Mouse (Mus musculus): Measurements from ENCODE around the gene Pik3r2.
"Not testable (repeated sequence)": the region's sequence is repeated elsewhere in the genome, so short reads cannot be mapped to it uniquely, and the experiment has no call there.

Gene Pik3r2

DNA sequence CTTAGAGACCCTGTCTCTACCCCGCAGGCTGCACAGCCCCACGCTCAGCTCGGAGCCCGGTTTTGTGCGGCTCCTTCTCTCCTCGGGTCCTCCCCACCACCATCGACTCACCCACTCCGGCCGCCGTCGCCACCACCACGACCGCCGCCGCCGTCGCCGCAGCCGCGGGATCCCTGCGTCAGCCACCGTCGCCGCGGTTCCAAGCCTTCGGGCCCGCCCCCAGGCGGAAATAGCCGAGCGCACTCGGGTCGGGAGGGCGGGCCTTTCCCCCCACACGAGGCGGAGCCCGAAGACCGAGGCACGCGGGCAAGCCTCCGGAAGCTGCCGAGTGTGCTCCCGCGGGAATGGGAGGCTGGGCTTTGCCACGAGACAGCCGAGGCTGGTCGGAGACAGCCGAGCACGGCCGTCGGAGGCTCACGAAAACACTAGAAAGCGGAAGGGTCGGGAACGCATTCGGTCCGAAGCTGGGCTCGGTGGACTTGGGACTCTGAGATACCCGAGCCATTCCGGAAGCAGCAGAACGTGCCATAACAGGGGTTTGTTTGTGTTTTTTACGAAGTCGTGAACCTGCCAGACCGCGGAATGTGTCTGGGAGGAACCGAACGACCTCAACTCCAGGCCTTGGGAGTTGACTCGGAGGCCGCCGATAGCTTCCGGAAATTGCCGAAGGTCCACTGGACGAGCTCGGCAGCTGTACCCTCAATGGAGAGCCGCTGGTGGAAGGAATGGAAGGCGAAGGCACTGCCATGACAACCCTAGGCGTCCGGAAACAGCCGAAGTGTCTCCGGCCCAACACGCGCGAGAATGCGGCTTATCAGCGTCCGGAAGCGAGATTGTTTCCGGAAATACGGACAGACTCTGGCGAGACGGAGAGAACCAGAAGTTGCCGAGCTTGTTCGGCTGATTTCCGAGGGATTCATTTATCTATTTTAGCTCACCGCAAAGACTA lies at the start of gene Pik3r2:
Gene Pik3r2, minus strand, starts transcription at position 218 of the 949 bp plus-strand sequence.
- peak; percentile 99 for DNase-seq (ENCODE audit: low read depth)

DNA sequence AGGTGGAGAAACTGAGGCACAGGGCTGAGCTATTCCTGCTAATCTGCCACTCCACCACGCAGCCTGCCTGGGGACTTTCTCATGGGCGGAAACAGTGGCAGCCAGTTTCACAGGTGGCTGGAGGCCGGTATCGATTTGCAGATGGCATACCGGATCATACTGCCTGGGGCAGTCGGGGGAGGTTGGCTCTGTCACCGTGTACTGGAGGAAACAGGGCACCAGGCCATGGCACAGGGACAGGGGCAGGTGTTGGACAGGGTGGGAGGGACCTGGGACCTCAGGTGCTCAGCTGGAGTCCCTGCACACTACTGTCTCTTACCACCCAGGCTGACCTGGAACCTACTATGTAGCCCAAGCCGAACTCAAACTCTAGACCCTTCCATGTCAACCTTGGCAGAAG lies 49.3 kb upstream of the Pik3r2 start:
- no peak for DNase-seq (ENCODE audit: low read depth)

DNA sequence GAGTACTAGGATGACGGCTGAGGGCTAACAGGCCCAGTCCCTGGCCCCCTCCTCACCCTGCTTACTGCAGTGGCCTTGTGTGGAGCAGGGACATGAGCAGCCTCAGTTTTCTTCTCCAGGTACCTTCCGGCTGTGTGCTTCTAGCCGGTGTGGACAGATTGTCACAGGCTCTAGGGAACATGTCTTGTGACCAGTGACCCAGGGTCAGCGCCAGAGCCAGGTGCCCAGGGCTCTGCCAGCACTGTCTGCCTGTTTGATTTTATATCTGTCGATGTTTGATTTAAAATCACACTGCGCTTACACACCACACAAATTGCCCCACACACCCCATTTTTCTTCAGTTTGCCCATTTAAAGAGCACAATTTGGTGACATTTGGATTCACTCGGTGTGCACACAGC lies 47.3 kb upstream of the Pik3r2 start:
- DNase-seq (ENCODE audit: low read depth), result no peak

DNA sequence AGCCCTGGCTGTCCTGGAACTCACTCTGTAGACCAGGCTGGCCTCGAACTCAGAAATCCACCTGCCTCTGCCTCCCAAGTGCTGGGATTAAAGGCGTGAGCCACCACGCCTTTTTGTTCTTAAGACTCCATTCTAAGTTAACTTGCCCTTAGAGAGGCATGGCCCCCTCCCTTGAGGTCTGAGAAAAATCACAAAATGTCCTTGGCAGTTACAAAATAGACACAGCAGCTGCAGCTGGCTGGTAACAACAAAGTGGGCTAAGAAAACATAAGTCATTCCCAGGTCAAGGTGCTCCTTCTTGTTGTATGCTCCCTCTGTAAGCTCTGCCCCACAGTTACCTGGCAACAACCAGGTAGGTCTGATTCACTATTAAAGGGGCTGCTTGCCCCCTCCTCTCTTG lies 46.1 kb upstream of the Pik3r2 start:
- DNase-seq (ENCODE audit: low read depth), result not testable (repeated sequence)

DNA sequence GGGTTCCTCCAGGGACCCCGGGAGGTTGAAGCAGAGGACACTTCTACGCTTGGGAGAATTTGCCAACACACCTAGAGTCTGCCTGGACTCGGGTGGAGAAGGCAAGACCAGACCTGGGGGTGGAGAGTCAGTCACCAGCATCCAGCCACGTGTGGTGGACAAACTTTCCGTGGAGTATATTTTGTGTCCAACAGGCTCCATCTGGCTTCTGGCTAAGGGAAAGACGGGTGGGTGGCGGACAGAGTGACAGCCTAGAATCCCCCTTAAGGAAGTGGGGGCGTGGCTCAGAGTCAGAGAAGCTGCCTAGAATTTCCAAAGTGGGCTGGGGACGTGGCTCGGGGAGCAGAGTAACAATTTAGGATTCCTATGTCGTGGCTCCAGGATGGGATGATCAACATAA lies 45.5 kb upstream of the Pik3r2 start:
- DNase-seq (ENCODE audit: low read depth), result no peak

DNA sequence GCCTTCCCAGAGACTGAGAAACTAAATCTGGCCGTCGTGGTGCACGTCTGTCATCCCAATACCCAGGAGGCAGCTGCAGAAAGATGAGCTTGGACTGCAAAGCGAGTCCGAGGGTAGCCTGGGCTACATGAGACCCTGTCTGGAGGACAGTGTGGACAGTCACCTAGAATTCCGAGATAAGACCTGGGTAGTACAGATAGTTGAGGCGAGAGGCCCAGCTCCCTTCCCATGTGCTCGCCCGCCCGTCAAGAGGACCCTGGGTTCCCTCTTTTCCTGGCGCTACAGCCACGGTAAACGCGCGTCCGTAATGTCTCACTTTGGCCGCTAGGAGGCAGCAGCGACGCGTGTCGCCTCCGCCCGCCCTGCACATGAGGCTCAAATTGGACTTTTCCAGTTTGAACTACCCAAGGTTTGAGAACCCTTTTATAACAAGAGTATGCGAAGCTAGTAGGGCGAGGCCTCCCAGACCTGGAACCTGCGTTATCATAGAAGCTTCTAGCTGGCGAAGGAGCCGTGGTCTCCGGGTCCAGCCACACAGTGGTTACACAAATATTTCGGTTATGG lies 45.0 kb upstream of the Pik3r2 start:
- peak; percentile 89 for DNase-seq (ENCODE audit: low read depth)

DNA sequence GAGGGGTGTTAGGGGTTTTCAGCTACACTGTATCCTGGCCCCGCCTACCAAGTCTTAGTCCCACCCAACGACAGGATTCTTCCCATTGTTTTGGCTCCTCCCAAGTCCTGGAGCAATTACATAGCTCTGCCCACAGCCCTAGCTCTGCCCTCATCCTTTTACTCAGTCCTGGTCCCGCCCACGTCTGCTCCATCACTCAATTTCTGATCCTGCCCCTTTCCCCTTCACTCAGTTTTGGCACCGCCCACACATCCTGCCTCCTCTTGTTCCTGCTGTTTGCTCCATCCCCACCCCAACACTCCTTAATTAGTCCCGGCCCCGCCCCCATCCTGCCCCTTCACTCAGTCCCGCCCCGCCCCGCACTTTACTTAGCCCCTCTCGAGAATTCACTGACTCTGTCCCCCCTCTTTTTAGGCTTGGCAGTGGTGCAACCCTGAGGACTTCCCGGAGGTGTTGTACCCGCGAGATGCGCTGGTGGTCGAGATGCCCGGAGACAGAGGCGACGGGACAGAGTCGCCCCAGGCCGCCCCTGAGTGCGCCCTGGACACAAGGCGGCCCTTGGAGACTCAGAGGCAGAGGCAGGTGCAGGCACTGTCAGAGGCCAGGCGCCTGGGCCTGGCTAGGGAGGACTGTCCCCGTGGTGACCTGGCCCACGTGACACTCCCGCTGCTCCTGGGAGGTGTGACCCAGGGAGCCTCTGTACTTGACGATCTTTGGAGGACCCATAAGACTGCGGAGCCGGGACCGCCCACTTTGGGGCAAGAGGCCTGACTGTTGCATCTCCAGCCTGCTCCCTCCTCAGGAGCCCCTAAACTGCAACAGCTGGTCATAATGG lies 43.8 kb upstream of the Pik3r2 start:
- no peak for DNase-seq (ENCODE audit: low read depth)

DNA sequence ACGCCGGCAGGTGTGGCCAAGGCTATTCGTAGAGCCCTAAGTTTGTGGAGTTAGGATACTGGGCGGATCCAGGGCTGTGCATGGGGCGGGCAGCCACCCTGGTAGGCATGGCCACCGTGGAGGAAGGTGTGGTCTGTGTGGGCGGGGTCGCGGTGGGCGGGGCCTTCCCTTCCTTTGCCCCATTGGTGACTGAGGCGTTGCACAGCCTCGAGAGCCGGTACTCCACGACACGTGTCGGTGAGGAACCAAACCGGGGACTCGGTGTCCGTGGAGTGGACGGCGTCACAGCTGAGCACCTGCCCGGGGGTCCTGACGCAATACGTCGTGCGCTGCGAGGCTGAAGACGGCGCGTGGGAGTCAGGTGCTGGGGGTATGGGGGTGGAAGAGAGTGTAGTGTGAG lies 40.2 kb upstream of the Pik3r2 start:
- no peak for DNase-seq (ENCODE audit: low read depth)

DNA sequence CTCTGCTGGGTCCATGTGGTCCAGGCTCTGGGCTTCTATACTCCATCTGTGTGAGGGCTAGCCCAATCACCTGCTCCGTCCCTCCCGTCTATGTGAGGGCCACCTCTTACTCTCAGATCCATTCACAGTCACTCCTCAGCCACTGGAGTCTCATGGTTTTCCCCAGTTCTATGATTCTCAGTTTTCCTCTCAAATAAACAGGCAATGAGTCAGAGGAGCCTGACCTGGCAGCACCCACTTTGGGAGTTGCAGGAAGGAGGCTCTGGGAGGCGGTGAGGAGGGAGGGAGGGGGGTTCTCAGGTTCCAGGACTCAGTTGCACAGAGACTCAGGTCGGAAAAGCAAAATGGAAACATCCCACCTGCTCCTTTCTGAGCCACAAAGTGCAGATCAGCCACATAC lies 36.4 kb upstream of the Pik3r2 start:
- peak; percentile 81 for DNase-seq (ENCODE audit: low read depth)

DNA sequence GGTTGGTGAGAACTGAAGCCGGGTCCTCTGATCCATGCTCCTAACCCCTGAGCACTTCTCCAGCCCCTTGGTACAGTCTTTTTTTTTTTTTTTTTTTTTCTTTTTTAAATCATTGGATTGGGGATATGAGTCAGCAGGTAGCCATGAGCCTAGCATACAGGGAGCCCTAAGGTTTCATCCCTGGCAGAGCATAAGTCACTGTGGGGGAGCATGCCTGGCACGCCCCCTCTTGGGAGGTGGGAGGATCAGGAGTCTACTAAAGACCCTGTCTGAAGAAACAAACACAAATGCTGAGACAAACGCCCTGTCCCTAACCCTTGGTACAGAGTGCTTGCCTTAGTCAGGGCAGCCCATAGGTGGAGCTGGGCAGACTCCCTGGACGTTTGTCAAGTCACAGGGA lies 35.5 kb upstream of the Pik3r2 start:
- DNase-seq (ENCODE audit: low read depth), result peak; percentile 66

DNA sequence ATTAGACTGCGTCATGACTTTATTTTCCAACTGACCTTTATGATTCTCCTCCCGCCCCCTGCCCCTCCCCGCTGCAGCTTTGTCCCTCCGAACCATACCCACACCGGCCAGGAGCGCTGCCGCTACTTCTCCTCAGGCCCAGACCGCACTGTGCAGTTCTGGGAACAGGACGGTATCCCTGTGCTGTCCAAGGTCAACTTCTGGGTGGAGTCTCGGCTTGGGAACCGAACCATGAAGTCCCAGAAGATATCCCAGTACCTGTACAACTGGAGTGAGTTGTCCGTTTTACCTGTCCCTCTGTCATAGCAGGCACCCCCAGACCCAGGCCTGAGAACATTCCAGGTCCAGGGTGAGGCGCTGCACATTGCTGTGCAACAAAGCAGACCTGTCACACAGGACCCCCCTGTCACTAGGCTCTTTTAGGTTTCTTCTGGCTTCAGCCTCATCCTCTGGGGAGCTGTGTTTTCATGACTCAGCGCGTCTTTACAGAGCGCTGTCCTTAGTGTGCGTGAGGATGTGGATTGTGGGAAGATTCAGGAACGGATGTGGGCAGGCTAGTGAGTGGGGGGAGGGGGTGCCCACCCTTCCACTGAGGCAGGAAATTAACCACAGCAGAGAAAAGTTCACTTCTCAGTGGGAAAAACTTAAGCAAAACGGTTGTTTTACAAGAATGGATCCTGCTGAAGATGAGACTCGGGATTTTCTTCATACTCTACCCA lies 34.6 kb upstream of the Pik3r2 start:
- peak; percentile 36 for DNase-seq (ENCODE audit: low read depth)

DNA sequence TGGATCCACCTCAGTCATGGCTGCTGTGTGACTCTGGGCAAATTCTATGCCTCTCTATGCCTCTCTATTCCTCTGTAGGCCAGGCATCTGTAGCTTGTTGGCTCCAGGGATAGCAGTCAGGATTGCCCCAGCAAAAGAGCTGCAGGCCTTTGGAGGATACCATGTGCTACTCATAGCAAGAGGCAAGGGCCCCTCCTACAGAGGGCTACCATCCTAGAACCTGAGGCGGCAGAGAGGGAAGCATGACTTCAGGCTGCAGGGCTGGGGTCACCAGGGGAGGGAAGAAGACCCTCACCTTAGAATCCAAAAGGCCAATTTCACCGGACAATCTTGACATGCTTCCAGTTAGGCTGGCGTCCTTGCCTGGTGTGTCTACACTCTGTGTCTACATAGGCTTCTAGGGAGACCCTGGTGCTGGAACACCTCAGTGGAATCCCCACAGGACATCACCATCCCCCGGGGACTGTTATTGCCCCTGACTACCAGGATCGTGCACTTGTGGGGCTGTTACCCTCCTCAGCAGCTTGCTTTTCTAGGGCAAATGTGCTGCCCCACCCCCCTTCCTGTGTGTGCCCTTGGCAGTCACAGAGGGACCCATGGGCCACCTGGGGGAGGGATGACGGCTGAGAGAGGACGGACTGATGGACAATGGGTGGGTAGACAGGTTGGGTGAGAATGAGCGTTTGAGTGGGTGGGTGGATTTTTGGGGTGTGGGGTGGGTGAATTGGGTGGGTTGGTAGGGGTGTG lies 32.6 kb upstream of the Pik3r2 start:
- DNase-seq (ENCODE audit: low read depth), result no peak

DNA sequence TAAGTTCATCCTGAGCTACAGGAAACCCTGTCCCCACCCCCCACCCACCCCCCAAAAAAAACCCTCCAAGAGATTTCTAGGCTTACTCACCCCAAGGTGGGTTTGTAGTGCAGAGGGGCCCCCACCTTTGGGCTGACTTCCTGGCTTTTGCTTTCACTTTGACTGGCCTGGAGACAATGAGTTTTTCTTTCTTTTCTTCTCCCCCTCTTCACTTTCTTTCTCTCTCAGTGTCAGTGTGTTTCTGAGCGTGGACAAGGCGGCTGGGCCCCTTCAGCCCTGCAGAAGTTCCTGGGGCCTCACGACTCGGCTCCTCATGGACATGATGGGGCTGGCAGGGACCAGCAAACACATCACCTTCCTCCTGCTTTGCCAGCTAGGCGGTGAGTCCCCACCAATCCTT lies 31.7 kb upstream of the Pik3r2 start, which contains the start of gene Il12rb1:
Gene Il12rb1, plus strand, starts transcription at position 211 of the 400 bp plus-strand sequence.
- DNase-seq (ENCODE audit: low read depth), result no peak

DNA sequence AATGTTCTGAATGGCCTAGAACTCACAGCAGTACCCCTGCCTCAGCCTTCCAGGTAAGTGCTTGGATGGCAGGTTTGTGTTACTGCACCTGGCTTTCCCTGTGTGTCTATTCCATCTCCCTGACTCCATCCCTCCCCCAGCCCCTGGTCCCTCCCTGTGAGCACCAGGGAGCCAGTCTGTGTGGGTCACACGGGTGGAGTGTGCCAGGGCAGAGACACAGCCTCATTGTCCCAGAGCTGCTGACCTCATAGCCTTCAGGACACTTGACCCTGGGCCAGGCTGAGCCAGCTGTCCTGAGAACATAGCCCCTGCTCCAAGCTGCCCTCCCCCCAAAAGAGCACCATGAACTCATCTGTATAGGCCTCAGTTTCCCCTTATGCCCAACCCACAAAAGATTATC lies 30.8 kb upstream of the Pik3r2 start:
- DNase-seq (ENCODE audit: low read depth), result no peak

DNA sequence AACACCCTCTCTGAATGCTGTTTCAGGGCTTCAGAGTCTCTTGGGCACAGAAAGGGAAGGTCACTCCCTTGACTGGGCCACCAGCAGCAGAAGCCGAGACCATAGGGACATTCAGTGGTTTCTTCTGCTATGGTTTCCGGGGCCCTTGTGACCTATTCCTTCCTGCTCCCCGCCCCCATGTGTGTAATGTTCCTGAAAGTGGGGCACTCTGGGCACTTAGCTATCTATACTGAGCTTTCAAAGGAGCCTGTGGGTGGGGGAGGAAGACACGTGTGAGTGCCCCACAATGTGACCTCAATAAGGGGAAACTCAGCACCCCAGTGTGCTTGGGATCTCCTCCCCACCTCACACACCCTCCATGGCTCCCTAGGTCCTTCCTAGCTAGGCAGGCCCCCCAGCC lies 30.0 kb upstream of the Pik3r2 start:
- DNase-seq (ENCODE audit: low read depth), result no peak

DNA sequence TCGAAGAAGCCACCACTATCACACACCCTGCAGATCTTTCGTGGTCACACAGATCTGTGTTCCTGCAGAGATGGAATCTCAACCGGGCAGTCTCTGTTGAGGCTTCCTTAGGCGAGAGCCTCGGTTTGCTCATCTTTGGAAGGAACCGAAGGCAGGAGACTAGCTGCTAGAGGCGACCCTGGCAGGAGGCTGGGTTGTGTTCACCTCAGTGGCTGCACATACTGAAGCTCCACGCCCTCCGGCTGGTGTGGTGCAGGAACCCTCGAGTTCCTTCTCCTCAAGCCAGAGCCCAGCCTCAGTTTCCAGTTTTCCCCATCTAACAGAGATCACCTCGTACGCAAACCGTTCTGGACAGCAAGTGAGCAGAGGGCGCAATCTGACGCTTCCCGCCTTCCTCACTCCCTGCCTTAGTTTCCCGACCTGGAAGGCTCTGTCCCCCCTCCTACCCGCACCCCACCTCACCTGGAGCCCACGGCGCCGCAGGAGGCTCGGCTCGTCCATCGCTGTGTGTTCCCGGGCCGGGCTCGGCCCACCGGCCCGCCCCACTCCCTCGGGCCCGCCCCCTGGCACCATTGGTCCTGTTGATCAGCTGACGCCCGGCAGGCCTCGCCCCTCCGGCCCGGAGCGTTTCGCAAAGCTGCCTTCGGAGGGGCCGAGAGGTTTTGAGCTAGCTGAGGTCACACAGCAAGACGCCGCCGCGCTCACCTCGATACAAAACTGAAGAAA lies 28.1 kb upstream of the Pik3r2 start, which contains the start of gene Mast3:
Gene Mast3, minus strand, starts transcription at position 574 of the 726 bp plus-strand sequence.
- DNase-seq (ENCODE audit: low read depth), result peak; percentile 94

DNA sequence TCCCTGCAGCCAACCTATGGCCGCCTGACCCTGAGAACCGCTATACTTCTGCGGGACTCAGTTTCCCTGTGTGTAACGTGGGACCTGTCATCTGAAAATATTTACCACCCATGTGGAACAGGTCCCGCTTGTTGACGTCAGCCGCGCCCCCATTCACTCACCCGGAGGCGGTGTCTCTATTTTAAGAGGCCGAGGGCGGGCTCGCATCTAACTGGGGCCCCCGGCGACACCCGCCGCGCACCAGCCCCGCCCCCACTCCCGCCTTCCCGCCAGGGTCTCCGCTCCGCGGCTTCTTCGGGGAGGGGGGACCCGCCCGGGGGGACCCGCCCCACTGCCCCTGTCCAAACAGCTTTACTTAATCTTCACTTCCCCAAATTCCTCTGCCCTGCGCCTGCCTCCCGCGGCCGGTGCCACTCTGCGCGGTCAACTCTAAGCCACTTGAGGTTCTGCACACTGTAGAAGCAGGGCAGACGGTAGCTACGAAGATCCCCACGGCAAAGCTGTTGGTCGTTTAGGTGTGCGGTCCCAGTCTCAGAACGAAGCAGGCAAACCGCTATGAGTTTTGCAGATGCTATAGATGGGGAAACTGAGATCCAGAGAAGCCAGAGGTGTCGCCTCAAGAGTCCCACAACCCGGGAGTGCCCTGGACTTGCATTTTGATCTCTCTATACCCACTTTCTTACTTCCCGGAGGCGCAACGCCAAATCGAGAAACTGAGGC lies 27.4 kb upstream of the Pik3r2 start:
- DNase-seq (ENCODE audit: low read depth), result peak; percentile 24

DNA sequence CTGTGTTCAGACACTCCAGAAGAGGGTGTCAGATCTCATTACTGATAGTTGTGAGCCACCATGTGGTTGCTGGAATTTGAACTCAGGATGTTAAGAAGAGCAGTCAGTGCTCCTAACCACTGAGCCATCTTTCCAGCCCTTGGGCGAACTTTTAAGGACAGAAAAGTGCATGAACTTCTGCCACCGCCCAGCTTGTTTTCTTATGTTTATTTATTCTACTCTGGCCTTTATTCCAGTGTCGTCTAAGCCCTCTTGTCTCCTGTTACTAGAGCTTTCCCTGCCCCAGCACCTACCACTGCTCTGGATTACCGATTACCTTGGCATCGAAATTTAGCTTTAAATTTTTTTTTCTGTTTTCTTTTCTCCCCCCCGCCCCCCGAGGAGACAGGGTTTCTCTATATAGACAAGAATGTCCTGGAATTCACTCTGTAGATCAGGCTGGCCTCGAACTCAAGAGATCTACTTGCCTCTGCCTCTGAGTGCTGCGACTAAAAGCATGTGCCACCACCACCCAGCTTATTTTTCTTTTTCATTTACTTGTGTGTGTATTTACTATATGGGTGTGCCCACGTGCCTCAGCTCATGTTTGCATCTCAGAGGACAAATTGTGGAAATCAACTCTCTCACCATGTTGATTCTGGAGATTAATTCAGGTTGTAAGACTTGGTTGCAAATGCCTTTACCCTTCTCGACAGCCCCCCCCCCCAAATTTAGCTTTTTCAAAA lies 26.4 kb upstream of the Pik3r2 start:
- DNase-seq (ENCODE audit: low read depth), result no peak

DNA sequence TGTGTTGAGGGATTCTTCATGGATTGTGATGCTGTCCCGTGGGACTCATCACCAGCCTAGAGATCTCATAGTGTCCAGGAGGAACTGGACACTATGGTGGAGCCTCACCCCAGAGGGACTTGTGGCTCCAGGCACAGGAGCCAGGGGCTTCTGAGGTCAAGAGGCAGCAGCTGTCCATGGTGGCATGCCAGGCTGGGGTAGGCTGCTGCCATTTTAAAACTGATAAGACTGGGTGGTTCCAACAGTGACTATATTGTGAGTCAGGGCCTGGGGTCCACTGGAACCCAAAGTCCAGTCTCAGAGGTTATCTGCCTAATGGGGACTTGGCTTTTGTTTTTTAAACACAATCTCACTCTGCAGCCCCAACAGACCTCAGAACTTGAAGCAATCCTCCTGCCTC lies 25.3 kb upstream of the Pik3r2 start:
- no peak for DNase-seq (ENCODE audit: low read depth)
